Mouse (Mus musculus) lung, adult 2 months (tissue): ENCODE data around the gene B430306N03Rik.

Source experiments
- CTCF ChIP-seq: fragments of 200-500 bp; IDR thresholded peaks from 2 replicates; pipeline ENCODE4 v1.5.1; 2011; ENCODE audit warnings: mild to moderate bottlenecking, low read length, control low read depth; ENCODE audit not compliant: insufficient read depth
- POLR2A ChIP-seq: fragments of 200-500 bp; IDR thresholded peaks from 2 replicates; pipeline ENCODE4 v1.6.1; 2011; ENCODE audit warnings: low read depth, mild to moderate bottlenecking, control low read depth, low read length, borderline replicate concordance; ENCODE audit errors: extremely low read depth

DNA sequence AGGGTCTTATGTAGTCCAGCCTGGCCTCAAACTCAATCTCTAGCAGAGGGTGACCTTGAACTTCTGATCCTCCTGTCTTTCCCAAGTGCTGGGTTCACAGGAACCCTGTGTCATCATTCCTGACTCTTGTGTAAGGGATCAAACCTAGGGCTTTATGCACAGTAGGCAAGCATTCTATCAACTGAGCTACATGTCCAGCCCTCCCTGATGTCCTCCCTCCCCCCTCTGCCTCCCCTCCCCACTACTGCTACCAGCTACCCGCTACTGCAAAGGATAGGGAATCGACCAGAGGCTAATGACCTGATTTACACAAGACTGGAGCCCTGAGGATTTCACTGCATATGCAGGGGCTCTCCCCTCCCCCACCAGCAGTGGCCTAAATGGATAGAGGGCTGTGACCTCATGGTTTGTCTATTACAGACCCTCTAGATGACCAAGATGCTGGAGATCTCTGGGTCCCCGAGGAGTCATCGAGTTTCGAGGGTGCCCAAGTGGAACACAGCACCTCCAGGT, 34.8 kb downstream of the B430306N03Rik start:
- TF ChIP-seq CTCF (no peak), POLR2A (no peak)
